Mouse (Mus musculus) right cerebral cortex, postnatal 25 days (tissue): Measurements from ENCODE around the gene Rarg.
A peak's percentile ranks its signal among the peaks of the same experiment; 100 is the strongest.

Source experiments
- DNase-seq: peaks from one replicate; pipeline ENCODE4 v3.0.0; 2022

Rarg gene

GRCm38 (mm10) chr15:102256431-102257201 lies 701 bp downstream of the Rarg start:
- peak; percentile 29 for DNase-seq

GRCm38 (mm10) chr15:102255547-102256255 lies 1.6 kb downstream of the Rarg start:
- DNase-seq, result no peak

- no peak for DNase-seq
These were observed 6.8 kb downstream of the Rarg start for GRCm38 (mm10) chr15:102250521-102250920.

- DNase-seq, result no peak
These were observed 7.3 kb downstream of the Rarg start for GRCm38 (mm10) chr15:102249967-102250366.

GRCm38 (mm10) chr15:102249251-102249691 lies 8.0 kb downstream of the Rarg start:
- no peak for DNase-seq

- DNase-seq, result no peak
These were observed 8.5 kb downstream of the Rarg start for GRCm38 (mm10) chr15:102248812-102249191.

- no peak for DNase-seq
These were observed 9.0 kb downstream of the Rarg start for GRCm38 (mm10) chr15:102248131-102248811.

GRCm38 (mm10) chr15:102247252-102248130 lies 9.8 kb downstream of the Rarg start:
- DNase-seq, result peak; percentile 33

- DNase-seq, result peak; percentile 89
These were observed 10.5 kb downstream of the Rarg start for GRCm38 (mm10) chr15:102246866-102247251.

GRCm38 (mm10) chr15:102245891-102246741 lies 11.2 kb downstream of the Rarg start:
- peak; percentile 74 for DNase-seq

GRCm38 (mm10) chr15:102245461-102245881 lies 11.8 kb downstream of the Rarg start:
- peak; percentile 17 for DNase-seq

GRCm38 (mm10) chr15:102244306-102245191 lies 12.8 kb downstream of the Rarg start:
- DNase-seq, result no peak

GRCm38 (mm10) chr15:102243229-102244190 lies 13.8 kb downstream of the Rarg start:
- DNase-seq, result no peak

- no peak for DNase-seq
These were observed 14.7 kb downstream of the Rarg start for GRCm38 (mm10) chr15:102242404-102243228.

- DNase-seq, result no peak
These were observed 16.7 kb downstream of the Rarg start for GRCm38 (mm10) chr15:102240607-102241006.

- no peak for DNase-seq
These were observed 17.5 kb downstream of the Rarg start for GRCm38 (mm10) chr15:102239851-102240250.

- peak; percentile 62 for DNase-seq
These were observed 18.1 kb downstream of the Rarg start for GRCm38 (mm10) chr15:102239260-102239590.

- no peak for DNase-seq
These were observed 18.6 kb downstream of the Rarg start for GRCm38 (mm10) chr15:102238543-102239259.
